Mouse (Mus musculus) kidney, embryonic 15.5 days (tissue): ENCODE measurements around the gene Gh. TPM values are rescaled to one million over a fixed set of nuclear protein-coding genes. Genes with fewer than 3 reads are reported as not detected.
"Not testable (repeated sequence)": the region's sequence is repeated elsewhere in the genome, so short reads cannot be mapped to it uniquely, and the experiment has no call there.

Experiments
- ATAC-seq: fragments of 200-750 bp; cut with Nextera tagmentation; replicated peaks from 2 replicates; pipeline ENCODE4 v1.8.0; 2017; ENCODE audit warnings: moderate TSS enrichment; ENCODE audit not compliant: low FRiP score
- H3K27ac ChIP-seq: fragments of 300-500 bp; sonication (generic); 2 replicates; pipeline ENCODE4 v1.5.1; 2015; ENCODE audit warnings: mild to moderate bottlenecking, inconsistent platforms
- H3K27me3 ChIP-seq: fragments of 300-500 bp; sonication (generic); 2 replicates; pipeline ENCODE4 v1.6.1; 2015; ENCODE audit warnings: inconsistent platforms
- H3K36me3 ChIP-seq: fragments of 300-500 bp; sonication (generic); 2 replicates; pipeline ENCODE4 v1.6.1; 2015; ENCODE audit warnings: inconsistent platforms
- H3K4me1 ChIP-seq: fragments of 300-500 bp; sonication (generic); 2 replicates; pipeline ENCODE4 v1.6.1; 2015; ENCODE audit warnings: inconsistent platforms
- H3K4me2 ChIP-seq: fragments of 300-500 bp; sonication (generic); 2 replicates; pipeline ENCODE4 v1.6.1; 2015; ENCODE audit warnings: moderate library complexity, mild to moderate bottlenecking, inconsistent platforms
- H3K4me3 ChIP-seq: fragments of 300-500 bp; sonication (generic); replicated peaks from 2 replicates; pipeline ENCODE4 v1.5.1; 2015; ENCODE audit warnings: mild to moderate bottlenecking, inconsistent platforms
- H3K9ac ChIP-seq: fragments of 300-500 bp; sonication (generic); 2 replicates; pipeline ENCODE4 v1.6.1; 2015; ENCODE audit warnings: mild to moderate bottlenecking, inconsistent platforms
- H3K9me3 ChIP-seq: fragments of 300-500 bp; sonication (generic); replicated peaks from 2 replicates; pipeline ENCODE4 v1.6.1; 2016; ENCODE audit warnings: inconsistent platforms
- WGBS: fragments of 180-500 bp; shearing (Covaris S2); methylation state at CpG from one replicate; pipeline ENCODE4 v1.1.7; 2015; ENCODE audit warnings: mixed read lengths; 5-methylcytosine and 5-hydroxymethylcytosine counted together
- polyA plus RNA-seq: library from polyadenylated mRNA; unstranded; fragments of >200 nt; fragmentation: Nextera tagmentation; extraction: Ambion mirVana; gene quantifications from 2 replicates; pipeline ENCODE4 v1.2.1, GENCODE M21; 2015

Gh gene
- not detected in 2 replicates for polyA plus RNA-seq

- no peak within 1 kb of the TSS for H3K9ac ChIP-seq
- no peak for ATAC-seq
- no peaks in the 10 kb centered on the region for H3K27me3 ChIP-seq
- no peak within 1 kb of the TSS for H3K27ac ChIP-seq
- H3K4me3 ChIP-seq, result no peak within 1 kb of the TSS
- H3K9me3 ChIP-seq, result no peaks in the 10 kb centered on the region
- no peaks in the 10 kb centered on the region for H3K36me3 ChIP-seq
- H3K4me1 ChIP-seq, result 0 out of 2 replicates have a peak, but pooled peaks cover 8% of the 10 kb centered on the region
- no peak within 1 kb of the TSS for H3K4me2 ChIP-seq
- 79% methylated on average over 9 of the region's 9 CpGs for WGBS
These were observed at the start of gene Gh for GRCm38 (mm10) chr11:106301765-106302164. Gene Gh (minus strand): TSS chr11:106301865.

DNA sequence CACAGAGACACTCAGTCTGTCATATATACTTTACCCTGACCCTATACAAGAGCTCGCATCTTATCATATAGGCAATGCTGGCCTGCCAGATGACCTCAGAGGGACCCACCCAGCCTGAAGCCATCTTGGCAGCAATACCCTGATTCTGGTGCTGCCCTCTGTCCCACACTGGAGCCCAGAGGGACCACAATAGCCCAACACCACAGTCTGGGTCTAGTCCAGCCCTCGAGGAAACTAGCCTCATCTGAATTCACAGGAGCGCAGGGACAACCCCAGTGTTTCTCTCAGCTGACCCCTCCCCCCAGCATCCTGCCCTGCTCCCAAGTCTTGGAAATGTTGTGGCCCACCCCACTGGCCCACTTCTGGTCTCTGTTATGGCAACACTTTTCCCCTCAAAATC is 49.6 kb upstream of the Gh start:
- H3K4me1 ChIP-seq, result peaks cover 18% of the 10 kb centered on the region
- no peak overlapping the region for H3K9ac ChIP-seq
- no peak for ATAC-seq
- no peak overlapping the region for H3K4me2 ChIP-seq
- H3K9me3 ChIP-seq, result no peaks in the 10 kb centered on the region
- WGBS, result 48% methylated on average over 3 of the region's 3 CpGs
- H3K27ac ChIP-seq, result no peak overlapping the region
- no peaks in the 10 kb centered on the region for H3K27me3 ChIP-seq
- no peak overlapping the region for H3K4me3 ChIP-seq
- H3K36me3 ChIP-seq, result no peaks in the 10 kb centered on the region

DNA sequence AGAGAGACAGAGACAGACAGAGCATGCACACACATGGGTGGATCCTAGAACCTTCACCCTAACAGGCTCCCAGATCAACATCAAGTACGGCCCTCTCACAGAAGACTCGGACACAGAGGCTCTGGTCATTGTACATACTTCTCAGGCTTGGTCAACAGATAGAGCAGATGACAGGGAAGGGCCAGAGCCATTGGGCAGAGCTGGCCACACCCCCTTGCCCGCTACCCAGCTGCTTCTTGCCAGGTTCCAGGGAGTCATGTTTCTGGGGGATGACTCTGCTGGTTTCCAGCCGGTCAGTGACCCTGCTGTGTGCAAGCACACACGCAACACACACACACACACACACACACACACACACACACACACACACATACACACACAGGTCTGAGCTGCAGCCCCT is 49.2 kb upstream of the Gh start:
- H3K36me3 ChIP-seq, result no peaks in the 10 kb centered on the region
- no peak overlapping the region for H3K4me2 ChIP-seq
- H3K9me3 ChIP-seq, result no peaks in the 10 kb centered on the region
- peaks cover 17% of the 10 kb centered on the region for H3K4me1 ChIP-seq
- H3K4me3 ChIP-seq, result no peak overlapping the region
- 0 out of 2 replicates have a peak, but pooled peaks have one; percentile 61 for ATAC-seq
- 35% methylated on average over 5 of the region's 5 CpGs for WGBS
- H3K9ac ChIP-seq, result no peak overlapping the region
- no peaks in the 10 kb centered on the region for H3K27me3 ChIP-seq
- no peak overlapping the region for H3K27ac ChIP-seq

DNA sequence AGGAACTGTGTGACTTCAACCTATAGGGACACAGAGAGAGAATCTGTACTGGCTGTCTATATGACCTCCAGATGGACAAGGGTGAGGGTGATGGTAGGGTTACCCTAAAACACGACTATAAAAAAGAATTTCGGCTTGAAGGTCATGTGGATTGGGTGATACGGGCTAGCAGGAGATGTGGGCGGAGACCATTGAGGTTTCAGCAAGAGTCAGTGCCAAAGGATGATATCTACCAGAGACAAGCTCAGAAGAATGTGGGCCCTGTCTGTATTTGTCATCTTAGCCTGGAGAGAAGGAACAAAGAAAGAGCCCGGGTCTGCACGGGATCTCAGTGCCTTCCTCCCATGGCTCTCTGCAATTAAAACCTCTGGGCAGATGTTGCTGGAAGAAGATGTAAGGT is 48.1 kb upstream of the Gh start:
- Histone ChIP-seq H3K9me3 (no peaks in the 10 kb centered on the region), H3K4me2 (no peak overlapping the region), H3K27me3 (no peaks in the 10 kb centered on the region), H3K4me1 (peaks cover 13% of the 10 kb centered on the region), H3K9ac (no peak overlapping the region), H3K4me3 (no peak overlapping the region), H3K36me3 (no peaks in the 10 kb centered on the region), H3K27ac (no peak overlapping the region)
- 85% methylated on average over 6 of the region's 6 CpGs for WGBS
- no peak for ATAC-seq

- ATAC-seq, result no peak
- Histone ChIP-seq H3K4me3 (no peak overlapping the region), H3K4me1 (no peaks in the 10 kb centered on the region; the same call in 1 of the 2 replicates), H3K9me3 (no peaks in the 10 kb centered on the region), H3K9ac (no peak overlapping the region), H3K36me3 (no peaks in the 10 kb centered on the region), H3K4me2 (no peak overlapping the region), H3K27me3 (no peaks in the 10 kb centered on the region), H3K27ac (no peak overlapping the region)
- 40% methylated on average over 6 of the region's 6 CpGs for WGBS
These were observed 43.2 kb upstream of the Gh start for GRCm38 (mm10) chr11:106344910-106345309.

- Histone ChIP-seq H3K4me2 (no peak overlapping the region), H3K27ac (no peak overlapping the region), H3K9ac (no peak overlapping the region), H3K4me3 (no peak overlapping the region), H3K36me3 (no peaks in the 10 kb centered on the region), H3K4me1 (no peaks in the 10 kb centered on the region; the same call in 1 of the 2 replicates), H3K27me3 (no peaks in the 10 kb centered on the region), H3K9me3 (no peaks in the 10 kb centered on the region)
- ATAC-seq, result no peak
- WGBS, result 70% methylated on average over 9 of the region's 9 CpGs
These were observed 39.4 kb upstream of the Gh start for GRCm38 (mm10) chr11:106340990-106341520.

DNA sequence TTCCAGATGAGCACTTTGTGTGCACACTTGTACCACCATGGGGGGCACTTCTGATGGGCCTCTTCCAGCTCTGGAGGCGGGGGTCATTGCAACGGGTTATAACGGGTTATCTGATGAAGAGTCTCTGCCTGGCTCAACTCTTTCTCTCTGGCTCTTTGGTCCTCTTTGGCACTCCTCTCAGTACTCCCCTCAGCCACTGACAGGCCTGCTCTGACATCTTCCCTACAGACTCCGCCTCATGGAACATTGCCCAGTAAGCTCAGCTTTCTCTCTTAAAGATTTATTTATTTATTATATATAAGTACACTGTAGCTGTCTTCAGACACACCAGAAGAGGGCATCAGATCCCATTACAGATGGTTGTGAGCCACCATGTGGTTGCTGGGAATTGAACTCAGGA is 37.7 kb upstream of the Gh start:
- not testable (repeated sequence) for H3K27ac ChIP-seq, H3K27me3 ChIP-seq, ATAC-seq, H3K9me3 ChIP-seq, H3K4me2 ChIP-seq, H3K4me3 ChIP-seq, H3K9ac ChIP-seq, H3K36me3 ChIP-seq, H3K4me1 ChIP-seq
- 91% methylated on average over 4 of the region's 4 CpGs for WGBS

DNA sequence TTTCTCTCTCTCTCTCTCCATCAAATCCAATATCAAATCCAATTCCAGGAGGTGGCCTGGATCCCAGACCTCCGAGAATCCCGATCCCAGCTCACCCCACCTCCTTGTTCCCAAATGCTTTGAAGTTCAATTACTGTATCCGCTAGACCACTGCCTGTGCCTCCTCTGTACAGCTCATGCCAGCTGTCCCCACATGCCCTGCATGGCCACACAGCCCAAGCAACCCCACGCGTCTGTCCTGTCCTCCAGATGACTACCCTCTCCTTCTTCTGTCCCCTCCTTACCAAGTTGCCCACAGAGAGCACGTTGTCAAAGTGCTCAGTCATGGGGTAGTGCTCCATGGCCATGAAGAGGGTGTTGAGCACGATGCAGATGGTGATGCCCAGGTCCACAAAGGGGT is 37.2 kb upstream of the Gh start:
- Histone ChIP-seq H3K27ac (no peak overlapping the region), H3K36me3 (no peaks in the 10 kb centered on the region), H3K9me3 (no peaks in the 10 kb centered on the region), H3K4me3 (no peak overlapping the region), H3K4me2 (no peak overlapping the region), H3K27me3 (no peaks in the 10 kb centered on the region), H3K4me1 (peaks cover 6% of the 10 kb centered on the region), H3K9ac (no peak overlapping the region)
- 68% methylated on average over 7 of the region's 7 CpGs for WGBS
- ATAC-seq, result no peak

DNA sequence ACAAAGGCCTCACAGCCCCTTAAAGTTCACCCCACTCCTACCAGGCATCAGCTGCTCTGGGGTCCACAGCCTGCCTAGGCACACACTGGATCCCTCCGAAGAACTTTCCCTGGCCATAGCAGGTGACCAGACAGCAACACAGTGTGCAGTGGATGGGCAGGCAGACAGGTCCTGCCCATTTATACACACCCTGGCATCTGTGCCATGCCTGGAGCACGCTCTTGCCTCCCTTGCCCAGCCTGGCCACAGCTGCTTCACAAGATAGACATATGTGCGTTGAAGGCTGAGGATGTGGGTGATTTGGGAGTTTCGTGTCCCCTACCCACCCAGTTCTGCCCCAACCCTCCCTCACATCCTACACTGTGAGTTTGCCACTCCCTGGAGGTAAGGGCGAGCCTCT is 36.4 kb upstream of the Gh start:
- Histone ChIP-seq H3K4me2 (no peak overlapping the region), H3K27ac (no peak overlapping the region), H3K9ac (no peak overlapping the region), H3K36me3 (no peaks in the 10 kb centered on the region), H3K9me3 (no peaks in the 10 kb centered on the region), H3K27me3 (no peaks in the 10 kb centered on the region), H3K4me1 (peaks cover 7% of the 10 kb centered on the region), H3K4me3 (no peak overlapping the region)
- 82% methylated on average over 5 of the region's 5 CpGs for WGBS
- no peak for ATAC-seq

- 5% methylated on average over 2 of the region's 2 CpGs for WGBS
These were observed 32.4 kb upstream of the Gh start for GRCm38 (mm10) chr11:106334066-106334465.

GRCm38 (mm10) chr11:106332458-106332857 is 30.8 kb upstream of the Gh start:
- no peak for ATAC-seq
- Histone ChIP-seq H3K4me2 (no peak overlapping the region), H3K9ac (no peak overlapping the region), H3K36me3 (no peaks in the 10 kb centered on the region), H3K27ac (no peak overlapping the region), H3K4me3 (no peak overlapping the region), H3K4me1 (peaks cover 25% of the 10 kb centered on the region), H3K27me3 (no peaks in the 10 kb centered on the region), H3K9me3 (no peaks in the 10 kb centered on the region)
- WGBS, result 51% methylated on average over 4 of the region's 4 CpGs

More at GRCm38 (mm10) chr11:106334066-106334465, 32.4 kb upstream of the Gh start:
- H3K4me2 ChIP-seq, result no peak overlapping the region
- H3K27me3 ChIP-seq, result no peaks in the 10 kb centered on the region
- H3K36me3 ChIP-seq, result no peaks in the 10 kb centered on the region
- H3K27ac ChIP-seq, result peak overlapping the region; percentile 43; the same call in 1 of the 2 replicates
- H3K4me1 ChIP-seq, result peaks cover 13% of the 10 kb centered on the region
- H3K4me3 ChIP-seq, result no peak overlapping the region
- peak; percentile 68 for ATAC-seq
- H3K9ac ChIP-seq, result no peak overlapping the region
- no peaks in the 10 kb centered on the region for H3K9me3 ChIP-seq

- Histone ChIP-seq H3K36me3 (no peaks in the 10 kb centered on the region), H3K27me3 (no peaks in the 10 kb centered on the region), H3K27ac (no peak overlapping the region), H3K9ac (no peak overlapping the region), H3K9me3 (no peaks in the 10 kb centered on the region), H3K4me2 (no peak overlapping the region), H3K4me1 (peaks cover 39% of the 10 kb centered on the region), H3K4me3 (no peak overlapping the region)
- 51% methylated on average over 7 of the region's 7 CpGs for WGBS
- no peak for ATAC-seq
These were observed 28.0 kb upstream of the Gh start for GRCm38 (mm10) chr11:106329682-106330081.

DNA sequence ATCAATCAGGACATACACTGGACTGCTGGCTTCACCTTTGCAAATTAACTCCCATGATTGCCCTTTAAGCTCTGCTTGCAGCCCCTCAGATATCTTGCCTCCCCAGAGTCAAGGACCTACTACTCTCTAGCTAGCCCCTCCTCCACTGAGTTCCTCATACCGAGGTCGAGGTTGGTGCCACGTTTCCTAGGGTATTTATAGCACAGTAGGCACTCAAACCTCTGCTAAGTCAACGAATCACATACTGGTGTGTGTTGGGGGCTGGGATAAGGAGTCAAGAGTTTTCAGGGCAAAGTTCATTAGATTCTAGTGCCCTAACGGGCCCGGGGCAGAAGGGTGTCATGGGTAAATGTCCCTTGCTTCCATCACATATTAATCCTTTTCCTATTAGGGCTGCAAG is 27.5 kb upstream of the Gh start:
- Histone ChIP-seq H3K4me1 (peaks cover 41% of the 10 kb centered on the region), H3K9me3 (no peaks in the 10 kb centered on the region), H3K4me3 (no peak overlapping the region), H3K4me2 (no peak overlapping the region), H3K27ac (no peak overlapping the region), H3K27me3 (no peaks in the 10 kb centered on the region), H3K9ac (no peak overlapping the region), H3K36me3 (no peaks in the 10 kb centered on the region)
- 51% methylated on average over 6 of the region's 6 CpGs for WGBS
- no peak for ATAC-seq
